Mouse (Mus musculus): ENCODE data around the gene Cobl. TPM values are rescaled to one million over a fixed set of nuclear protein-coding genes. Genes with fewer than 3 reads are reported as not detected.

The Cobl gene
- polyA plus RNA-seq, 1 experiment from 2014 or later, result 31.9 TPM

DNA sequence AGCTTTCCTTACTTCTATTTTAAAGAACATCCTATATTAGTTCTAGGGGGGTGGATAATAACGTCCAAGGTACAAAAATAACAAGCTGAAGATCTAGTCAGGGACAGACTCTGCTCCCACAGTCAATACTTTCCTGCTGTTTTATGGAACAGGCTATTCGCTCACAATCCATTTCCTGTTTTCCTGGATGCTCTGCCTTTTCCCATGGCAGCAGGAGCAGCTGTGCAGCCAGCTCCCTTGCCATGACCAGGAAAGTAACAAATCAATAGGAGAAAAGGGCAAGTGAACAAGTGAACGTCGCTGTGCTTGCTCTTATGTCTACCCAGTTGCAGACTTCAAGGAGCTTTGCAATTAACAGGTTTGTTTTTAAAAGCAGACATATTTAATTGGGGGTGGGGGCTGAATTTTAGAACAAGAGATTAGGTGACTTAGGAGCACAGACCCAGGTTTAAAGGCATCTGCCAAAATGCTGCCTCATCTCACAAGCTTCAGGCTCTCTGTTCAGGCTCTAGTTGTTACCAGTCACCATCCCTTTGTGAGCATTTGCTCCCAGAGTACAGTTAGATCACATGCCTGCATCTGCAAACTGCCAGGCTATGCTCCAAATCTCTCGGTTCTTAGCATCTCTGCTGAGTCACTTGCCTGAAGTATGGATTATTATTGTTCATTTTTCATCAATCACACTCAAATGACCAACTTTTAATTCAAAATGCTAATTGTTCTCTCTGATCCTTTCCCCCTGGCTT is 164.9 kb downstream of the Cobl start:
- no peak overlapping the region for H3K4me3 ChIP-seq (replicated peaks)
- no peaks in the 10 kb centered on the region for H3K27me3 ChIP-seq
- no peak for ATAC-seq (ENCODE audit: insufficient number of reproducible peaks, low FRiP score, low TSS enrichment, low read depth)
- H3K36me3 ChIP-seq, result no peaks in the 10 kb centered on the region
- H3K9me3 ChIP-seq (replicated peaks), result no peaks in the 10 kb centered on the region
- 34% methylated on average over 5 of the region's 5 CpGs for WGBS
- no peaks in the 10 kb centered on the region for H3K4me1 ChIP-seq
- H3K27ac ChIP-seq (replicated peaks), result no peak overlapping the region
- H3K9ac ChIP-seq, result no peak overlapping the region
- H3K4me2 ChIP-seq (replicated peaks), result no peak overlapping the region

DNA sequence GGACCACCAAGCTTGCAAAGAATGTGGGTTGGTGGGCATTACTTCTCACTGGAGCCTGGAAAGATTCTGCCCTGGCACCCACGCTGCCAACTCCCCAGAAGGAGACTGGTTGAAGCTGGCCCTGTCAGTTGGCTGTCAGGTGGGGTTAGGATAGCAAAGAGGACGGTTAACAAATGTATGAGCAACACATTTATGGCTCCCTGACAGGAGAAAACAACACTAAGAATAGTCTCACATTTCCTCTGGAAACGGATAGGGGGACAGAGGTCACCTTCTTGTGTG is 173.2 kb downstream of the Cobl start:
- H3K27ac ChIP-seq (replicated peaks), result no peak overlapping the region
- no peaks in the 10 kb centered on the region for H3K36me3 ChIP-seq
- no peak overlapping the region for H3K9ac ChIP-seq
- no peak for ATAC-seq (ENCODE audit: insufficient number of reproducible peaks, low FRiP score, low TSS enrichment, low read depth)
- H3K27me3 ChIP-seq, result no peaks in the 10 kb centered on the region; the same call in 1 of the 2 replicates
- H3K4me1 ChIP-seq, result no peaks in the 10 kb centered on the region
- 24% methylated on average over 3 of the region's 3 CpGs for WGBS
- H3K9me3 ChIP-seq (replicated peaks), result no peaks in the 10 kb centered on the region
- H3K4me3 ChIP-seq (replicated peaks), result no peak overlapping the region
- no peak overlapping the region for H3K4me2 ChIP-seq (replicated peaks)

DNA sequence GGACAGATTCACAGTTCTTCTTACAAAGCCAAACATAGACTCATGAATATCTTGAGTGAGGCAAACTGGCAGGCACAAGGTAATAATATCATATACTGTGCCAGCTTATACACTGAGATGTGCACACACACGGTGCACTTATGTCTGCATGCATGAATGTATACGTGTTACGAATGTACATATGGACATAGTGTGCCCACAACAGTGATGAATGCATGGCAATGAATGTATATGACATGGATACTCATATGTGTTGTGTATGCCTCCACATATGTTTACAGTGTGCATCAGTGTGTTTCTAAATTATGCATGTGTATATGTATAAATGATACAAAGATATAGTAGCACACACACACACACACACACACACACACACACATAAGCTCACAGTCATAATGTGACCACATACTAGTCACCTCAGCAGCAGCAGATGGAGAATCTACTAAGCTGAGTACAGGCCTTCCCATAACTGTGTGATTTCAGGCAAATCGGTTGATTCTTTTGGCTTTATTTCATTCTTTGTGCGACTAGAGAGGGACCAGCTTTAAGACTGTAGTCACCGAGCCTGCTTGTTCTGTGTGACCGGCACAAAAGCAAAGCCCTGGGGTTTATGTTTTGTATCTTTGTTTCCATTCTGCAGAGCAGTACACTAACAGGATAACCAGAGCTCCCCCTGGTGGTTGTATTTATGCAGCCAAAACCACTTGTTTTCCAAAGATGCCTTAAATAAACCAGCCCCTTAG is 173.7 kb downstream of the Cobl start:
- Histone ChIP-seq H3K9ac (no peak overlapping the region), H3K4me3 (replicated peaks) (no peak overlapping the region), H3K36me3 (no peaks in the 10 kb centered on the region), H3K4me2 (replicated peaks) (no peak overlapping the region), H3K4me1 (no peaks in the 10 kb centered on the region), H3K9me3 (replicated peaks) (no peaks in the 10 kb centered on the region), H3K27ac (replicated peaks) (no peak overlapping the region), H3K27me3 (no peaks in the 10 kb centered on the region; the same call in 1 of the 2 replicates)
- no peak; the same call in 1 of the 2 replicates for ATAC-seq (ENCODE audit: insufficient number of reproducible peaks, low FRiP score, low TSS enrichment, low read depth)
- WGBS, result 43% methylated on average over 7 of the region's 7 CpGs

DNA sequence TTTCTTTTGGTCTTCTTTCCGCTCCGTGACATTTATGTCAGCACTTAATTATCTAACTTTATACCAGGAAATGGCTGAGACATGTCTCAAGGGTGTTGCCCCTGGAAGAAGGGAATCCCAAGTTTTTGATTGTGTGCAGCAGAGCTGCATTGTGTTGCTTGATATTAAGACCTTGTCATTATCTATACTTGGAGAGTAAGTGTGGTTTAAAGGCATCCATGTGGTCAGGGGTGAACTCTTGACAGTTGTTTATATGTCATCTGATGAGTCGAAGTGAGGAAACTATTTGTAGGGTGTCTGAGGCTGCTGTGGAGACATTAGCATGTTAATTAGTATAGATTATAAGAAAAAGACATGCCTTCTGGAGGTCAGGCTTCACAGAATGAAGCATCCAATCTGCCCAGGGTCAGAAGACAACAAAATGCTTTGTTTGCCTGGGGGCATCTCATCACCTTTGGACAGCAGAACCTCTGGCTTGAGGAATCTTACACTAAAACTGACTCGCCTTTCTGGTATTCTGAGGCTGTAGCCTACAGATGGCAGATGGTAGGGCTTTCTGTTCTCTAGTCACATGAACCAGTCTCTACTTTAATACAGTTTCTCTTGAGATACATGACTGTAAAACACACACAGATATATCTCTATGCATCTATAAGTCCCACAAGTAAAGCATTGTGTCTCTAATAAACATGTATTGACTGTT is 179.3 kb downstream of the Cobl start:
- 77% methylated on average over 4 of the region's 4 CpGs for WGBS
- Histone ChIP-seq H3K27me3 (no peaks in the 10 kb centered on the region), H3K4me2 (replicated peaks) (no peak overlapping the region), H3K9ac (no peak overlapping the region), H3K4me1 (no peaks in the 10 kb centered on the region), H3K4me3 (replicated peaks) (no peak overlapping the region), H3K27ac (replicated peaks) (no peak overlapping the region), H3K9me3 (replicated peaks) (no peaks in the 10 kb centered on the region), H3K36me3 (no peaks in the 10 kb centered on the region)
- ATAC-seq (ENCODE audit: insufficient number of reproducible peaks, low FRiP score, low TSS enrichment, low read depth), result no peak

DNA sequence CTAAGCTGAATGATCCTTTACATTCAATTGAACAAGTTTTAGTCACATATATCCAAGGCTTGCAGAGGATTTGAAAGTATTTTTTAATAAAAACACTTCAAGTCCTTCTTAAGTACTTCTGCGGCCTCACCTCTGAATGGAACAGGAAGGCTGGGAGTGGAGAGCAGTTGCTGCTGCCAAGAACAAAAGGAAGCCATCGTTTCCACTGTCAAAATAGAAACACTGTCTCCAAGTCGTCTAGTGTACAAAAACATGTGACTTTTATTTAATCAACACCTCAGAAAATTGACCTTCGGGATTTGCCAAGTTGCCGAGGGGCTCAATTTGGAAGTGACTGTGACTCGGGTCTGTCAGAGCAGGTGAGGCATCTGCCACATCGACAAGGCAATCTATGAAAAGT is 184.0 kb downstream of the Cobl start:
- H3K9me3 ChIP-seq (replicated peaks), result no peaks in the 10 kb centered on the region
- no peak for ATAC-seq (ENCODE audit: insufficient number of reproducible peaks, low FRiP score, low TSS enrichment, low read depth)
- WGBS, result 52% methylated on average over 7 of the region's 7 CpGs

DNA sequence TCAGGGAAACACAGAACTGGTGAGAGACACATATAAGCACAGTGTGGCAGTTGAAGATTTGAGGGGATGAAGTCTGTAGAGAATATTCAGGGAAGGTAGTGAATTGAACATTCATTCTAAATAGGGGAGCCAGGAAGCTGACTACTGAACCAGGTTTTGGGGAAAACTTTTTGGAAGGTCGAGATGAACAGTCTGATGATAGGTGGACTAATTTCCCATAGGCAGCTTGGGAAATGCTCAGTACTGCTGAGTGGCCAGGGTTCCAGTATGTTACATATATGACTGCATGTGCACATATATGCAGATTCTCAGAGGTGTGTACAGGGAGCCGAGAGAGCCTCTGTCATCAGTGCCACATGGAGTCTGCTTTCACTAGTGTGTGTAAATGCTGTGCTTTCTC is 190.5 kb downstream of the Cobl start:
- Histone ChIP-seq H3K4me1 (no peaks in the 10 kb centered on the region), H3K36me3 (no peaks in the 10 kb centered on the region), H3K9me3 (replicated peaks) (no peaks in the 10 kb centered on the region), H3K4me2 (replicated peaks) (no peak overlapping the region), H3K27ac (replicated peaks) (no peak overlapping the region), H3K9ac (no peak overlapping the region), H3K4me3 (replicated peaks) (no peak overlapping the region), H3K27me3 (no peaks in the 10 kb centered on the region)
- WGBS, result 72% methylated on average over 2 of the region's 2 CpGs
- no peak for ATAC-seq (ENCODE audit: insufficient number of reproducible peaks, low FRiP score, low TSS enrichment, low read depth)

More for the DNA sequence above, 184.0 kb downstream of the Cobl start:
- no peak overlapping the region for H3K4me3 ChIP-seq (replicated peaks)
- H3K27ac ChIP-seq (replicated peaks), result no peak overlapping the region
- no peaks in the 10 kb centered on the region for H3K4me1 ChIP-seq
- H3K9ac ChIP-seq, result no peak overlapping the region
- no peaks in the 10 kb centered on the region for H3K27me3 ChIP-seq
- H3K4me2 ChIP-seq (replicated peaks), result no peak overlapping the region
- H3K36me3 ChIP-seq, result no peaks in the 10 kb centered on the region

DNA sequence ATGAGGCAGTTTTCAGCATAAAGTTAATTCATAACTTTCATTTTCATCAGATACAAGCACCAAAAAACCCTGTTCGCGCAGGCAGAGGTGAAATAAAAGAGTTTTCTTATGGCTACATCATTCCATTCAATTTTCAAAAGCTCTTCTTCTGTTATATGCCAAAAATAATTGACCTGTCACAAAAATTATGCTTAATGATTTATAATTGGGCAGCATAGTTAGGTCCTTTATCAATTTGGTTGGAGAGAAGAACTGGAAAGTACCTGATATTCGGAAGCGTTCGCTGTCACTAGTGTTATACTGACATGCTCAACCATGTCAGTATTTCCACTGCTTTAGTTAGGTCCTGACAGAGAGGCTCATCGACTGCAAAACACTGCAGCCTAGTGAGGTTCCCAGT is 191.0 kb downstream of the Cobl start:
- Histone ChIP-seq H3K9me3 (replicated peaks) (no peaks in the 10 kb centered on the region), H3K27ac (replicated peaks) (no peak overlapping the region), H3K4me2 (replicated peaks) (no peak overlapping the region), H3K4me1 (no peaks in the 10 kb centered on the region), H3K27me3 (no peaks in the 10 kb centered on the region), H3K4me3 (replicated peaks) (no peak overlapping the region), H3K9ac (no peak overlapping the region), H3K36me3 (no peaks in the 10 kb centered on the region)
- ATAC-seq (ENCODE audit: insufficient number of reproducible peaks, low FRiP score, low TSS enrichment, low read depth), result no peak
- WGBS, result 84% methylated on average over 6 of the region's 6 CpGs

DNA sequence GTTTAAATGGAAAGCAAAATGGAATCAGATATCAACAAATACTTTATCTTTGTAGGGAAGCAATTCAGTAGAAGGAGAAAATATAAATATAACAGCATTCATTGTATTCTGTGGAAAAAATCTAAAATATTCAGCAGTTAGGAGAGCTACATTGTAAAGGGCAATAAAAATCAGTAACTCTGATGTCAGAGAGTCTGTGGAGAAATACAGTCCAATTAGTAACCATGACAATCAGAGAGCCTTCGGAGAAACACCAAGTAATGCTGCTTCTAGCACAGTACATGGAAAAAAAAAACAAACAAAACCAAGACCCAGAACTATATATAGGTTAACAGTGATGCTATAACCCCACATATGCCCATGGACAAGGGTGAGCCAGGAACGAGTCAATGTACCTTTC is 206.3 kb downstream of the Cobl start:
- Histone ChIP-seq H3K9me3 (replicated peaks) (no peaks in the 10 kb centered on the region), H3K27ac (replicated peaks) (no peak overlapping the region), H3K27me3 (no peaks in the 10 kb centered on the region), H3K4me2 (replicated peaks) (no peak overlapping the region), H3K4me3 (replicated peaks) (no peak overlapping the region), H3K9ac (no peak overlapping the region), H3K36me3 (no peaks in the 10 kb centered on the region), H3K4me1 (no peaks in the 10 kb centered on the region)
- no peak for ATAC-seq (ENCODE audit: insufficient number of reproducible peaks, low FRiP score, low TSS enrichment, low read depth)
- 67% methylated on average over 2 of the region's 2 CpGs for WGBS

DNA sequence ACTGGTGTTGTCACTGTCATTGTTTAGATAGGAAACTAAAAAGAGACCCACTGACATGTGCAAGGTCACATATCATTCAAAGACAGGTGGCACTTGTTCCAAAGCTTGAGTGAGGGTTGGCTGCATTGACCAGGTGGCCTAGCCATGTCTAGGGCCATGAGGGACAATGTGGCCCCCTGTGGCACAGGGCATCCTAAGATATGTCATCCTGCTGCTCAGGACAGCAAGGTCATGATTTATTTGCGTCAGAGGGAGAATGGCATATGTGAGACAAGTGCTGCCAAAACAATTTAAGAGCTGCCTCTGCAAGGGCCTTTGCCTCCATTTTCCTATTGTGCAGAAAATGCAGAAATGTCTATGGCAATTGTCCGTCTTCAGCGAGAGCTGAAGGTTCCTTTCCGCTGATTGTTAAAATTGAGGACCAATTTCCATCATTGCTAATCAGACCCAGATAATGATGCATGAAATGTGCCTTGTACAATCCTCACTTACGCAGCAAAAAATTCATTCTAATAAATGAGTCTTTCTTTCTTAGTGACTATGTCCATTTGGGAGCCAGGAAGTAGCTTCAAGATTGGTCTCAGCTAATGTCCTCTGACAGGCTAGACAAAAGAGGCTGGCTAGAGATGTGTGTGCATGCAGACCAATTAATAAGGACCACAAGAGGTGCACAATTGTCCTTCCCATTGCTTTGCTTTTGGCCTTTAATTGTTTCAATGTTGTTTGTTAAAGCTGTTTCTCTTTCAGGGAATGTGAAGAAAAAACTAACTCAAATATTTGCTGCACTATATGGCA is 207.2 kb downstream of the Cobl start:
- Histone ChIP-seq H3K9me3 (replicated peaks) (no peaks in the 10 kb centered on the region), H3K4me2 (replicated peaks) (no peak overlapping the region), H3K27ac (replicated peaks) (no peak overlapping the region), H3K4me3 (replicated peaks) (no peak overlapping the region), H3K4me1 (no peaks in the 10 kb centered on the region), H3K36me3 (no peaks in the 10 kb centered on the region), H3K27me3 (no peaks in the 10 kb centered on the region), H3K9ac (no peak overlapping the region)
- 82% methylated on average over 5 of the region's 5 CpGs for WGBS
- no peak for ATAC-seq (ENCODE audit: insufficient number of reproducible peaks, low FRiP score, low TSS enrichment, low read depth)

DNA sequence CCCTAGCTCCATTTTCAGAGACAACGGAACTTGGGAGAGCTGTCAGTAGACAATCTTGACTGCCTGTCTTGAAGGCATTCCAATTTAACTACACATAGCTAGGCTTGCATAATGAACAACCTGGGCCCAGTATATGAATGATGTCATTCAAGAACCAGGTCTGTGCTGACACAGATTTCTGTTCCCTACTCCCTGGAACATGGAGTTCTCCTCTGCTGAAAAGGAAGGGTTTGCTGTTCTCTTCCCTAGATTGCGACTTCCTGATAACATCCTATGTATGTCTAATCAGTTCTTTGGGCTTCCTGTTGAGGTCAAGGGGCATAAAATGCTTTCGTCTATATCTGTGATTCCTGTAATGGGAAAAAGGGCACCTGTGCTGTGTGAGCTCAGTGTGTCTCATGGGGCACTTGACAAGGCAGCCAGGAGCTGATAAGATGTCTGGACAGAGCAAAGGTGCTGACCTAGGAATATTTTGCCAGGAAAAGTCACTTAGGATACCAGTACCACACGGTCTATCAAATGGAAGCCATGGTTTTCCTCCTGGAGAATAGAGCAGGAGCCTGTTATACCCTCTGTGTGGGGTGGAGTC is 219.3 kb downstream of the Cobl start:
- WGBS, result 75% methylated on average over 4 of the region's 4 CpGs
- Histone ChIP-seq H3K4me2 (replicated peaks) (no peak overlapping the region), H3K27ac (replicated peaks) (no peak overlapping the region), H3K9ac (no peak overlapping the region), H3K4me3 (replicated peaks) (no peak overlapping the region), H3K27me3 (no peaks in the 10 kb centered on the region), H3K36me3 (no peaks in the 10 kb centered on the region; the same call in 1 of the 2 replicates), H3K9me3 (replicated peaks) (no peaks in the 10 kb centered on the region), H3K4me1 (no peaks in the 10 kb centered on the region)
- ATAC-seq (ENCODE audit: insufficient number of reproducible peaks, low FRiP score, low TSS enrichment, low read depth), result no peak

DNA sequence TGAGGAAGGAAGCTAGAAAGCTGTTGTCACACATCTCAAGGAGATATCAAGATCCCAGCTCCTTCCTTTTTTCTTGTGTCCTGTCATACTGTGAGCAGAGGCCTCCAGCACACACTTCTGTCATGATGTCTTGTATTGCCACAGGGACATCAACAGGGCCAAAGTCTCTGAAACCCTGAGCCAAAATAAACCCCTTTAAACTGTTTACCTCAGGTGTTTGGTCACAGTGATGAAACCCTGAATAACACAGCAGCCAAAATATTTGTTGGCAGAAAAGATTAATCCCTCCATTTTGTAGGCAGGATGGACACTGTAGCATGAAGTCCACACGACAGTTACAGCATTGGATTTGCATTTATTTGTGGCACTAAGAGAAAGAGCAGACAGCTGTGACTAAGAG is 228.4 kb downstream of the Cobl start:
- no peak for ATAC-seq (ENCODE audit: insufficient number of reproducible peaks, low FRiP score, low TSS enrichment, low read depth)
- Histone ChIP-seq H3K4me1 (0 out of 2 replicates have a peak, but pooled peaks cover 6% of the 10 kb centered on the region), H3K9ac (no peak overlapping the region), H3K4me3 (replicated peaks) (no peak overlapping the region), H3K27ac (replicated peaks) (no peak overlapping the region), H3K9me3 (replicated peaks) (no peaks in the 10 kb centered on the region), H3K36me3 (no peaks in the 10 kb centered on the region), H3K27me3 (no peaks in the 10 kb centered on the region), H3K4me2 (replicated peaks) (no peak overlapping the region)
- 70% methylated on average over 1 of the region's 1 CpGs for WGBS
